Mouse (Mus musculus) left cerebral cortex, postnatal 25 days (tissue): Measurements from ENCODE around the gene Rnpepl1. TPM values are rescaled to one million over a fixed set of nuclear protein-coding genes. Genes with fewer than 3 reads are reported as not detected.

Experiments
- DNase-seq, 2 experiments: peaks; one replicate each; pipeline ENCODE4 v3.0.0; 2022; ENCODE audit warnings: low spot score in 2 of 2, mixed read lengths in 1 of 2
- intact Hi-C: fragments of 180-260 bp; cut with DNase I; formaldehyde crosslinking; loops from one replicate; pipeline ENCODE4 v1.15.1; 2025
- total RNA-seq, 2 experiments: library from RNA; stranded (reverse); gene quantifications; 2 replicates each; pipeline ENCODE4 v1.2.3; 2021

The Rnpepl1 gene
- total RNA-seq = 10 to 100 TPM; 32.3 to 32.9 TPM

DNA sequence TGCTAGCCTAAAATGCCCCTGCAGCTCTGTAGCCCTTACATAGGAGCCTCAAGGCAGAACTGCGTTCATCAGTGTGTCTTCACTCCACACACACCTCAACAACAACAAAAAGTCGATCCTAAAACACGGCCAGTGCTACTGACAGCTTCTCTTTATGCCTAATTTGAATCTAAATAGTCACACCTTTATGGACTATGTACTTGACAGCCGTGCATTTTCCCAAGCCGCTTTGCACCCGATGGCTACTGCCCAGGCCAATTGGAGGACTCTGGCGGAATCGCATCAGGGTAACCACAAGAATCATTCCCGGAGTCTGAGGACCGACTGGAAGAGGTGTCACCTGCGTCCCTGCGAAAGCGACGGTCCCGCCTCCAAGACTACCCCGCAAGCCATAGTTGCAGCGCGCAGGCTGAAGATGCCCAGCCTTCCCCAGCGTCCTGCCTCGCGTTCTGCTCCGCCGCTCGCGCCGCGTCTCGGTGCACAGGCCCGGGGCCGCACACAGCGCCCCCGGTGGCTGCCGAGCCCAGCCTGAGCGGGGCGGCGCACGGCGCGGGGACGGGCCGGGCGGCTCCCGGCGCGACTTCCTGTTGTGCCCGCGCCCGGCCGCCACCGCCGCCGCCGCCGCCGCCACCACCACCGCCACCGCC lies at the start of gene Rnpepl1:
TSS of gene Rnpepl1 (plus strand) at position 545 of the 647 bp plus-strand sequence.
- intact Hi-C loops = no loop called here

DNA sequence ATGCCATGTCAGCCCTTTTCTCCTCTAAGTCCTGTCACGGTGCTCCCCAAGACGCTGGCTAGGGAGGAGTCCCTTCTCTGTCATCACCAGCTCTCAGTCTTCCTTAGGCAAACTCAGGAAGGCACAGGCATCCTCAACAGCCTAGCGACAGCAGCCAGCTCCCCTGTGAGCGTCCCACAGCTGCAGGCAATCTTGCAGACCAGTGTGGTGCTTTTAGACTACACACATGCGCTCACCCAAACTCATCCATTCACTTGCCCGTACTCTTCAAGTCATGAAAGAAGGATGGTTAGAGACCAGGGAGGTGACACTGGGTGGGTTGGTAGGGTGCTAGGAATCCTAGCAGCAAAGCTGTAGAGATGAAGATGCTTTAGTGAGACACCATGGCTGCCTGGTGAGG lies 49.1 kb upstream of the Rnpepl1 start:
- intact Hi-C loops = no loop called here
- no peak for DNase-seq

More for the DNA sequence above, at the start of gene Rnpepl1:
- peak; percentile 82 to 85 for DNase-seq

DNA sequence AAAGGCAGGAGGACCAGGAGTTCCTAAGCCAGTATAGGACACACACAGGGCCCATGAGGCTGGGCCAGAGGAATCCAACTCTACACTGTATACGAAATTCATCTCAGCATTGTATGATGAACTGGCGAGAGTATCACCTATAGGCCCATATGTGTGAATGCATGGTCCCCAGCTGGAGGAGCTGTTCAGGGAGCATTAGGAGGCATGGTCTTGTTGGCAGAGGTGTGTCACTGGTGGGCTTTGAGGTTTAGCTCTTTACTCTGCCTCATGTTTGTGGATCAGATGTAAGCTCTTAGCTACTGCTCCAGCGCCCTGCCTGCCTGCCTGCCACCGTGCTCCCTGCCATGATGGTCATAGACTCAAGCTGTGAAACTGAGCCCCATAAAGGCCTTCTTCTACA lies 47.3 kb upstream of the Rnpepl1 start:
- intact Hi-C loops = no loop called here
- DNase-seq = no peak

DNA sequence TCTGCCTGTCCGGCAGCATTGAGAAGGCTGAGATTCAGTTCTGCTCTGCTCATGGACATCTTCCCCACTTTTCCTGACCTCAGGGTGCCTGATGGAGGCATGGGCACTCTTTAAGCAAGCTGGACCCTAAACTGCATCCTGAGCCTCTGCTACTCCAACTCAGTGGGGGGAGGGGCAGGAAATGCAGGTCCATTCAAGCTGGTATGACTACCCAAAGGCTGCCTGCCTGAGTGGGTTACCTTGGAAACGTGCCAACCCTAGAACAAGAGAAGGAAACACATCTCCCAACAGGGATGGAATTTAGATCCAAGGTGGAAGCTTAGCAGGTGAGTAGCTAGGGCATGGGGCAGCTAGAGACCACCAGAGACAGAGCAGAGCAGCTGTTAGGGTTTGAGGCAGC lies 44.4 kb upstream of the Rnpepl1 start:
- no peak for DNase-seq
- intact Hi-C loops = no loop called here

DNA sequence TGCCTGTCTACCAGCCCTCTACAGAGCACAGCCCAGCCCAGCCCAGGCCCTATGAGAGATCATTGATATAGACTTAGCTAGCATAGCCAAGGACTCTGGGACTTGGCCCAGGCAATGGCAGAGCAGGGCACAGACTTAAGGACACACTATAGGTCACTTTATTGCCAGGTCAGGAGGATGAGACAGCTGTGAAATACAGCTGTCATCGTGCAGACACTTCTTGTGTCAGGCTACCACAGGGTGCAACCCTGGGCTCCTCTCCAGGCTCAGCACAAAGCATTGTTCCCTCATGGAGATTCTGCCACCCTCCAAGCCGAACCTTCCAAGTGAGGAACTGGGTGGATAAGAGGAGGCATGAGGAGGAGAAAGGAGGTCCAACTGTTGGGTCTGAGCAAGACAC lies 40.6 kb upstream of the Rnpepl1 start:
- intact Hi-C loops = no loop called here
- DNase-seq = no peak

DNA sequence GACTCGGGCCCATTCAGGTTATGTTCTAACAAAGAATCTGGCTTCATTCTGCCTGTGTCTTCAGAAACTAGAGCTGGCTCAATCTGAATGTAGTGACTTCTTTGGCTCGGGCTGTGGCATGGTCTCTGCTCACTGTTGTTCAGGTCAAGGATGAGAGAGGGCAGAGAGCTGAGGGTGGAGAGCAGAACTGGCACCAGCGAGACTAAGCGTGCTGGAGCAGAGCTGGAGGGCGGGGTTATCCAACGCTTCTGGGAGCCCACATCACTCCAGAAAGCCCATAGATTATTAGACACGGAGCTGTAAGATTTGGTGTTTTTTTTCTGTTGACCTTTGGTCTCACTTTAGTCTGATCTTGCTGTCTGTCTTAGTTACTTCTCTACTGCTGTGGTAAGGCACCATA lies 37.9 kb upstream of the Rnpepl1 start:
- no peak for DNase-seq
- intact Hi-C loops = no loop called here

DNA sequence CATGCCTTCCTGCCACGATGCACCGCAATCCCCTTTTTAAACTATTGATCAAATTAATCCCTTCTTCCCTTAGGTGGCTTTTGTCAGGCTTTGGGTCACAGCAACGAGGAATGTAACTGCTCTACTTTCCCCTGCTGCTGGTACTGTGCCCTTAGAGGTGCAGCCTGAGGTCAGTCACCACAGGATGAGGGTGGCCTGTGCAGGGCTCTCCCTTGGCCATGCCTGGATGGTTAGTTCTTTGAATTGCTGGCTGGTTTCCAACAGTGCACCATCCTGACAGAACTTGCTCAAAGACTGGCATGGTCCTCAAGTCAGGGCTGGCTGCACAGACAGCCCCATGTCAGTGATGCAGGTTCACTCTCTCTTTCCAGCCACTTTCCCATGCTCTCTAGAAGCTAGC lies 36.6 kb upstream of the Rnpepl1 start:
- DNase-seq = no peak
- intact Hi-C loops = no loop called here

DNA sequence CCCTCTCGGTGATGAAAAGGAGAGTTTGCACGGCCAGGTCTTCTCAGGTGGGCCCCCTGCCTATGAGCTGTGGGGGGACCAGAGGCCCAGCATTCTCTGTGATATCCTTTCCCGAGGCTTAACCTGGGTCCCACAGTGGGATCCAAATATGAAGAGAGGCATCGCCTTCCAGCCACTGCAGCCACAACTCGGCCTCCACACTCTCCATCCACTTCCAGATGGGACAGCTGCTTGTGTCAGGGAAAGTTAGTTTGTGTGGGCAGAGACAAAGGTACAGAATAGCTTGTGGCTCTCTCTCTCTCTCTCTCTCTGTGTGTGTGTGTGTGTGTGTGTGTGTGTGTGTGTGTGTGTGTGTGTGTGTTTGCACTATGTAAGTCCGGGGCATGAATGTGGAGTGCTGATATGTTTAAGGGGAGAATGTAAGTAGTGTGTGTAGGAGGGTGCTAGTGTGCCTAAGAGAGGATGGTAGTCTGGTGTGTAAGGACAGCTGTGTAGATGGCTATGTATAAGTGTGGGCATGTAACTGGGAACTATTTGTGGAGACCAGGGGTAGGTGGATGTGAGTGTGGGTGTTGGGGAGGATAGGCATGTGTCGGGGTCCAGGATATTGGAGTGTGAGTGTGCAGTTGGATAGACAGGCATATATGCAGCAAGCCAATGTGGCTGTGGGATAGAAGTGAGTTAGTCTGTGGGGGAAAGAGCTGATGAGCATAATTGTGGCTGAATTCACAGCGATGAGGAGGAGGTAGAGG lies 35.0 kb upstream of the Rnpepl1 start:
- DNase-seq = peak in 1 of 2 experiments; percentile 85
- intact Hi-C loops = loop anchor here (5.0 kb wide), 3 partner anchors 148 to 358 kb away; partner anchors contain the start of gene Olfr1414

DNA sequence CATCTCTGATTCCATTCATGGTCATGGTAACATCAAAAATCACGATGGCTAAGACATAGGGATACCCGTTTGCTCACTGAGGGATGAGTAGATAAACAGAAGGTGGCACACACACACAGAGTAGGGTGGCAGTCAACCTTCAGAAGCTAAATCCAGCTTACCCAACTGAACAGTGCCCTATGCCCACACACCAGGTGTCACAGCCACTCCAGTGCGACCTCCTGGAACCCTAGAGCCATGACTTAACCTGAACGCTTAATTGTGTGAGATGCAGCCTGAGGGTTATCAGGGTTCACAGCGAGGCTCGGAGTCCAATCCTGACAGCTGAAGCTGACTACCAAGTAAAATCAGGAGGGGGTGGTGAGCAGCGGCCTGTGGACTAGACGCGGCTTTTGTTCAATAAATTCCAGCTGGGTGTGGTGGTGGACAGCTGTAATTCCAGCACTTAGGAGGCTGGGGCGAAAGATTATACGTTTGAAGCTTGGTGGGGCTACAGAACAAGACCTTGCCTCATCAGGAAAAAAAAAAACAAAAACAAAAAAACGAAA lies 33.1 kb upstream of the Rnpepl1 start:
- no peak for DNase-seq
- intact Hi-C loops = loop anchor here (5.0 kb wide), 3 partner anchors 150 to 360 kb away; partner anchors contain the start of gene Olfr1414

DNA sequence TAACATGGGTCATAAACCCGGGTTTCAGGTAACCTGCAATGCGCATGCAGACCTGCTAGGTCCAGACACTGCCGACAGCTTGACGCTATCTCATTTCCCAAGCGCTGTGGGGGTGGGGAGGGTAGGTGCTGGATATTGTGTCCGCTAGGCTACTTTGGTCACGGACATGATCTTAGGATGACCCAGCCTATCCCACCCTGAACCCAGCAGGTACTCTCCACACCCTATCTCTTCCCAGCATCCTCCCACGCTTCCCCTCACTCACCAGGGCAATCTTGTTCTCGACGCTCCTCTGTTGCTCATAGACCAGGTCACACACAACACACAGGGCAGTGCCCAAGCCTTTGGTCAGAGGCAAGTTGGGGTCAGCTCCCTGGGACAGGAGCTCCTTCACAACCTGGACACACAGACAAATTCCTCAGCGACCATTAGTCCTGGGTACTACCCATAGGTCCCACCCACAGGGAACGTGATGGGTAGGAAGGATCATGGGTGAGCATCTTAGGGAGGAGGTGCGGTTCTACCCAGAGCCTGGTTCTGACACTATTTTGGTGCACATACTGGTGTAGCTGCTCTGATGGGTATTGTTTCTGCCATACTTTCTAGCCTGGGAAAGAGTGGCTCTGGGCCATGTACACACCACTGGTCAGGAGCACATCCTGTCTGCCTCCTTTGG lies 32.4 kb upstream of the Rnpepl1 start:
- intact Hi-C loops = loop anchor here (5.0 kb wide), 3 partner anchors 151 to 361 kb away; partner anchors contain the start of gene Olfr1414
- no peak for DNase-seq

DNA sequence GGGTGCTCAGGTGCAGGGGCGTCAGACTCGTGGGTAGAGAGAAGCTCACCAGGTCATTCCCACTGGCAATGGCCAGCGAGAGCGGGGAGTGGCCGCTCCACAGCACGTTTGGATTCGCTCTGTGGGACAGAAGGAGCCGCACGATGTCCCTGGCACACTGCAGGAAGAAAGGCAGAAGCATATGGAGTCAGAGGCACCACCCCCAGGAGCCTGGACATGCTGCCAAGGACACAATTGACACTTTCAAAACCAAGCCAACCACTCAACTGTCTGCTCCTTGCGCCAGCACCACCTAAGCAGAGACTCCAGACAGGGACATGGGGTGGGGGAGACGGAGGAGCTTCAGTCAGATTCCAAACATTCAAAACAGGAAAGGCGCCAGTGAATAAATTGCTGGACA lies 31.3 kb upstream of the Rnpepl1 start:
- intact Hi-C loops = loop anchor here (5.0 kb wide), 3 partner anchors 152 to 362 kb away; partner anchors contain the start of gene Olfr1414
- DNase-seq = peak in 1 of 2 experiments; percentile 87

DNA sequence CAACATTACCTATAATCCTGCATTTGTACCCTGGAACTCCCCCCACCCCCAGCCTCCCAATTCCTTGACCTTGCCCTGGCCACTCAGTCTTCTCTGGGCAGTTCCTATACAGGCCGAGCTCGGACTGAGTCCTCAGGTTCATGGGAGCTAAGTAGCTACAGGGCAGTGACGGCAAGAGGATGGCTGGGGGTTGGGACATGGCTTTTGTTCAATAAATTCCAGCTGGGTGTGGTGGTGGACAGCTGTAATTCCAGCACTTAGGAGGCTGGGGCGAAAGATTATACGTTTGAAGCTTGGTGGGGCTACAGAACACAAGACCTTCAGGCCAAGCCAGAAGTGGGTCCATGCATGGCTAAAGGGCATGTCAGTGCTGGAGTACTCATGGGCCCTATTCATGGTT lies 30.5 kb upstream of the Rnpepl1 start:
- DNase-seq = no peak
- intact Hi-C loops = no loop called here

DNA sequence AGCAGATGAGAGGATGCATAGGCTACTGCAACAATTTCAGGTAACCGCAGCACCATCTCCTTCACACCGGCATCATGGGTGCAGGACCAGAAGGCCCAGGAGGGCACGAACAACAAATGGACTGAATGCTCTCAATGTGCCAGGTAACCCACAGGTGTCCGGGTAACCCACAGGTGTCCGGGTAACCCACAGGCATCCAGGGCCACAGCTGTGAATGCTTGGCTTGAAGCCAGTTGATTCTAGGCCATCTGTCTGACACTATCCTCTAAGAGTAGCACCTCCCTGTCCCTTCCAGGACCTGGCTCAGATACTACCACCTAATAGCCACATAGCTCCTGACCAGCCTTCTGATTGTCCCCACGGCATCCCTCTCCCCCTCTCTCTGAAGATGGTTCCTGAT lies 28.6 kb upstream of the Rnpepl1 start:
- no peak for DNase-seq
- intact Hi-C loops = no loop called here

DNA sequence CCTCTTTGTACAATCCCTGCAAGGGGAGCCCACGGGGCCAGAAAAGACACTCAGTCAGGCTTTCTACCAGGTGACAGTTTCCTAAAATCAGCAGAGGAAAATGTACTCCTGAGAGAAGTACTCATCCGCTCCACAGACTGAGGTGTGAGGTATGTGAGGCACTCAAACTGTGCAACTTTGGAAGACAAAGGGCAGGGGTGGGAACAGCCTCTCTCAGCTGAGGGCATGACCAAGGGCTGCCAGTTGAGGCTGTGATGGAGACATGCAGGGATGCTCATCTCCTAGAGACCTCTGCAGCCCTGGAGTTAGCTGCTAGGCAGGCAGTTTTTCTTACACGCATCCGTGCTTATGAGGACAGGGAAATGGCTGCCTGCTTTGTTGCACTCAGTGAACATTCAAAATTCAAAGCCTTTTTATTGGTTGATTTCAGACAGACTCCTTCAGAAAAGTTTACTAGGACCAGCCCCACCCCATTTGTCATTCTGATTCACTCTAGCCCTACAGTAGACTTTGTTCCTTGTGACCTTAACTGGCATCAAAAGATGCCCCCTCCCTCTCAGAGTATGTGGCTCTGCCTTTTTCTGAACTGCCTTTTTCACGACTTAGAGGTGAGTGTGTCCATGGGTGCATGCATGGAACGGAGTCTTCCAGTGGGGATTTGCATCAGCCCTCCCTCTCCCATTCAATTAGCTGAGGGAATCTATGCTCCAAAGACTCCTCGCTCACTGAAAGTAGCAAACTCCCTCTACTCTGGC lies 21.5 kb upstream of the Rnpepl1 start:
- DNase-seq = no peak
- intact Hi-C loops = no loop called here

DNA sequence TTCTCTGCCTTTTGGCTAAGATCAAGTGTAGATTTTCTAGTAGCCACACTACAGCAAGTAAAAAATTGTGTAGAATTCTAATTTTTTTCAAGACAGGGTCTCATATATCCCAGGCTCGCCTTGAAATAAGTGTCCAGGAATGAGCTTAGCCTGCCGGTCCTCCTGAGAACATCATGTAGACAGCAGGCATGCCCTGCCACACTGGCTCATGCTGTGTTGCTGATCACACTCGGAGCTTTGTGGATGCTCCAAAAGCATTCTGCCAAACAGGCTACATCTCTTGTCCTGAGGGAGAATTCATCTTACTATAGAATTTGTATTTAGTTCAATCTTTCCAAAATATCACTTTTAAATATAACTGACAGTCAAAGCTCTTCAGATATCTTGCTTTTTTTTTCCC lies 17.8 kb upstream of the Rnpepl1 start:
- intact Hi-C loops = no loop called here
- no peak for DNase-seq

DNA sequence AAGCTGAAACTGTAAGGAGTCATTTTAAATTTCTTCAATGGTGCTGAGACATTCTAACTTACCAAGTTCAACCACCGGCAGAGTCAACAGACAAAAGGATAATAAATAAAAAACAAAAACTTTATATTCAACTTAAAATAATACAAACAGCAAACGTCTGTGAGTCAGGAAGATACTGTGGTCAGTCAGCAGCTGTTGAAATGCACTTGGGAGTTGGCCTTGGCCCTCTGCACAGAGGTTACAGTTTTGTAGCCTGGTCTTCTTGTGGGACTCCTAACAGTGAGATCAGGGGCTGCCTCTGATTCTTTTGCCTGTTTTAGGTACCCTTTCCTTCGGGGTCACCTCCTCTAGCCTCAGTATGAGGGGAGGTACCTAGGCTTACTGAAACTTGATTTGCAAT lies 16.7 kb upstream of the Rnpepl1 start:
- no peak for DNase-seq
- intact Hi-C loops = loop anchor here (2.0 kb wide), 1 partner anchor 53 kb away; no protein-coding TSS in a partner anchor

DNA sequence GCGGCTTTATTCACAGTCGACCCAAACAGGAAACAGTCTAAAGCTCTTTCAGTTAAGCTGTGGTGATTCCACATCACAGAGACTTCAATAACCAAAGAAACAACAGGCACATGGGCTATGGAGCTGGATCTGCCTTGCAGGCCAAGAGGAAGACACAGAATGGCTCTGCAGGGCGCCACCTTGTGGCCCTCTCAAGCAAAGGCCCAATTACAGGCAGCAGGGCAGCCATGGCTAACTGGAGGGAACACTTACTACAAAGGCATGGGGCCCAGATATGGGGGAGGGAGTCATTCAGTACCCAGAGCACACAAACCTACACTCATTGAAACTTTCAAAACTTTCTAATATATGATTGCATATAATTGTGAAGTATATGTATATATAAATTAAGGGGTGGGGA lies 15.5 kb upstream of the Rnpepl1 start:
- DNase-seq = peak; percentile 80 to 91
- intact Hi-C loops = loop anchor here (2.0 to 5.0 kb wide), 3 partner anchors 54 to 373 kb away; partner anchors contain the start of gene Otos

DNA sequence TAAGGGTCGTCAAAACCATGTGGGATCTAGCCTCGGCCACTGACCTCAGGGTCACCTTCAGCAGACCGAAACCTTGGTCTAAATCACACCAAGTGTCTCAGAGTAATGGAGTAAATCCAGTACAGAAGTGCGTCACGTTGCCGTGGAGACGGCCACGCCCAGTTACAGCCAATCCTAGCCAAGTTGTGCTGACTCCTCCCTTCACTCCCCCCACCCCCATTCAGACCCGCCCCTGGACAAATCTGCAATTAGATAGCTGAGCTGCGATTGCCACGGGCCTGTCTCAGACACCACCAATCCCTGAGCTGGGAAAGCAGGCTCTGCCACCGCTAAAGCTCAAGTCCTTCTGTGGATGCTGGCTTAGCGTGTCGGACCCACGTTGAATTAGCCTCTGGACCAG lies 7.8 kb upstream of the Rnpepl1 start, which contains the start of gene Ankmy1:
TSS of gene Ankmy1 (minus strand) at position 121 of the 400 bp plus-strand sequence.
- intact Hi-C loops = no loop called here
- DNase-seq = peak; percentile 73 to 76

DNA sequence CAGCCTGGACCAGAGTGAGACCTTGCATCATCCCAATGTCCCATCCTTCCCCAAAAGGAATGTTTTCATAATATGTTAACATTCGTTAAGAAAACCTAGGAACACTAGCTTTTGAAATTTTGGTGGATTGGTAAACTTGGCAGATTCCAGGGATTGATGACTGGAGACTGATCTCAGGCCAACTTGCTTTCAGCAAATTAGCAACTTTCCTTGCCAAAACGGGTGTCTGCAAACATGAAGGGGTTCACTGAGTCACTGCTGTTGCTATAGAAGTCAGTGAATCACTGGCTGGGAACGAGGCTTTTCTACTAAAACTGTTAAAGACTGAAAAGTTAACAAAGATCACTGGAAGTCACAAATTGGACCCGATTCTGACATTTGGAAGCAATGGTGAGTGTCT lies 7.0 kb upstream of the Rnpepl1 start:
- peak in 1 of 2 experiments; percentile 76 for DNase-seq
- intact Hi-C loops = no loop called here
